Mouse (Mus musculus) ovary, adult 2 months (tissue): ENCODE data around the gene Lyve1. TPM values are rescaled to one million over a fixed set of nuclear protein-coding genes. Genes with fewer than 3 reads are reported as not detected.

Experiments
- polyA plus RNA-seq: library from polyadenylated mRNA; depleted of rRNA; stranded (reverse); fragments of >200 nt; gene quantifications from 2 replicates; pipeline ENCODE4 v1.2.3, GENCODE M21; 2012; rRNA removed

Gene Lyve1
- polyA plus RNA-seq = 10.4 and 12.3 TPM in 2 replicates

GRCm38 (mm10) chr7:110862751-110863289 lies at the start of gene Lyve1:
Lyve1 (minus strand) TSS chr7:110863239.

GRCm38 (mm10) chr7:110843916-110844874 lies 18.8 kb downstream of the Lyve1 start, which contains the start of gene Rnf141:
Rnf141 (minus strand) TSS chr7:110844457.

Other genes with a start within 250 kb of the Lyve1 start
- 16.3 and 18.9 TPM in 2 replicates for gene Sbf2, start 248.3 kb downstream of the Lyve1 start, polyA plus RNA-seq
- 16.2 and 21.2 TPM in 2 replicates for gene Adm, start 235.6 kb downstream of the Lyve1 start, polyA plus RNA-seq
- gene Ampd3, start 95.0 kb downstream of the Lyve1 start, polyA plus RNA-seq = 55.6 and 66.3 TPM in 2 replicates
- gene Rnf141, start 18.8 kb downstream of the Lyve1 start, polyA plus RNA-seq = 14.6 and 16.8 TPM in 2 replicates
- gene Mrvi1, start 119.2 kb upstream of the Lyve1 start, polyA plus RNA-seq = 73.3 and 80.5 TPM in 2 replicates
- 13.8 and 15.4 TPM in 2 replicates for gene Ctr9, start 165.7 kb upstream of the Lyve1 start, polyA plus RNA-seq
- gene Eif4g2, start 219.8 kb upstream of the Lyve1 start, polyA plus RNA-seq = 81.7 and 89.6 TPM in 2 replicates